Mouse (Mus musculus): Measurements from ENCODE around the gene Erg. TPM values are rescaled to one million over a fixed set of nuclear protein-coding genes. Genes with fewer than 3 reads are reported as not detected.

The Erg gene
- total and polyA plus RNA-seq, 3 experiments = 0.11 to 0.81 (median 0.34) TPM

GRCm38 (mm10) chr16:95552495-95552894 is 33.9 kb downstream of the Erg start:
- TF ChIP-seq SIN3A (IDR thresholded peaks at IDR 0.05; ENCODE audit: low read length) = no peak
- TF ChIP-seq CHD2 (IDR thresholded peaks at IDR 0.05; ENCODE audit: low read length) = no peak
- TF ChIP-seq MEF2A (IDR thresholded peaks at IDR 0.05; ENCODE audit: borderline replicate concordance, low read depth, low read length) = no peak
- no peak for TF ChIP-seq ZKSCAN1 (IDR thresholded peaks at IDR 0.05; ENCODE audit: borderline replicate concordance, low read depth, low read length)
- no peak for TF ChIP-seq BHLHE40 (IDR thresholded peaks at IDR 0.05; ENCODE audit: low read depth, low read length)
- TF ChIP-seq HCFC1 (IDR thresholded peaks at IDR 0.05; ENCODE audit: low read depth, low read length) = no peak
- no peak for TF ChIP-seq TCF12 (IDR thresholded peaks at IDR 0.05; ENCODE audit: low read depth, low read length)
- no peak for TF ChIP-seq ZMIZ1 (IDR thresholded peaks at IDR 0.05; ENCODE audit: low read depth, low read length)
- no peak for TF ChIP-seq USF2 (conservative IDR thresholded peaks at IDR 0.05; ENCODE audit: low read depth, low read length)
- TF ChIP-seq KAT2A (IDR thresholded peaks at IDR 0.05; ENCODE audit: insufficient replicate concordance, low read length) = no peak
- TF ChIP-seq MAZ (IDR thresholded peaks at IDR 0.05; ENCODE audit: low read depth, low read length) = no peak
- TF ChIP-seq POLR2AphosphoS2 (IDR thresholded peaks at IDR 0.05; ENCODE audit: low read depth, low read length) = no peak
- no peak for TF ChIP-seq MYC (IDR thresholded peaks at IDR 0.05; ENCODE audit: low read depth, low read length)
- no peak for TF ChIP-seq IRF4 (IDR thresholded peaks at IDR 0.05; ENCODE audit: low read depth, low read length)
- TF ChIP-seq JUND (conservative IDR thresholded peaks at IDR 0.05; ENCODE audit: low read depth, low read length) = no peak
- no peak for TF ChIP-seq ELF1 (IDR thresholded peaks at IDR 0.05; ENCODE audit: low read depth, low read length)
- no peak for TF ChIP-seq SMC3 (IDR thresholded peaks at IDR 0.05; ENCODE audit: low read depth, low read length)
- no peak for TF ChIP-seq POLR2A (IDR thresholded peaks at IDR 0.05; ENCODE audit: low read depth, low read length)
- Histone ChIP-seq H3K27me3 (replicated peaks) (no peaks in the 10 kb centered on the region), H3K4me1 (ENCODE audit: control insufficient read depth in 1 of 2, insufficient read depth in 2 of 2) (peaks cover 0 to 2% of the 10 kb centered on the region in 2 experiments; a peak in 2 of 4 replicates), H3K36me3 (replicated peaks in 1 of 2; ENCODE audit: control insufficient read depth in 1 of 2, insufficient read depth in 1 of 2, low read length in 1 of 2) (no peaks in the 10 kb centered on the region), H3K4me2 (ENCODE audit: insufficient read depth, low read depth, poor library complexity, severe bottlenecking) (no peak overlapping the region), H3K9me3 (replicated peaks; ENCODE audit: low read length) (no peaks in the 10 kb centered on the region), H3K9ac (ENCODE audit: insufficient read depth, low read depth) (no peak overlapping the region), H3K79me2 (replicated peaks; ENCODE audit: control insufficient read depth, extremely low read depth, insufficient read depth, poor library complexity, severe bottlenecking) (no peaks in the 10 kb centered on the region), H3K27ac (ENCODE audit: insufficient read depth, low read depth) (no peak overlapping the region), H3K4me3 (replicated peaks in 1 of 3; ENCODE audit: low read depth in 2 of 3, low read length in 2 of 3, poor library complexity in 1 of 3) (no peak overlapping the region)
- in situ Hi-C loops (cut with MboI; ENCODE audit: low pct_ligation_motif_present, low pct_unique_long_range_greater_than_20kb, low sequenced_read_pairs) (no loop called here), dilution Hi-C loops (cut with MboI; ENCODE audit: extremely low pct_ligation_motif_present, extremely low pct_unique_long_range_greater_than_20kb, low sequenced_read_pairs) (no loop called here)
- DNase-seq (ENCODE audit: extremely low read depth) = no peak

GRCm38 (mm10) chr16:95550496-95550895 is 35.9 kb downstream of the Erg start:
- no peak for DNase-seq (ENCODE audit: extremely low read depth)
- Histone ChIP-seq H3K36me3 (replicated peaks in 1 of 2; ENCODE audit: control insufficient read depth in 1 of 2, insufficient read depth in 1 of 2, low read length in 1 of 2) (no peaks in the 10 kb centered on the region), H3K4me3 (replicated peaks in 1 of 3; ENCODE audit: low read depth in 2 of 3, low read length in 2 of 3, poor library complexity in 1 of 3) (no peak overlapping the region), H3K27ac (ENCODE audit: insufficient read depth, low read depth) (no peak overlapping the region), H3K9ac (ENCODE audit: insufficient read depth, low read depth) (no peak overlapping the region), H3K4me1 (ENCODE audit: control insufficient read depth in 1 of 2, insufficient read depth in 2 of 2) (peaks cover 0 to 2% of the 10 kb centered on the region in 2 experiments; a peak in 2 of 4 replicates), H3K79me2 (replicated peaks; ENCODE audit: control insufficient read depth, extremely low read depth, insufficient read depth, poor library complexity, severe bottlenecking) (no peaks in the 10 kb centered on the region), H3K9me3 (replicated peaks; ENCODE audit: low read length) (no peaks in the 10 kb centered on the region), H3K4me2 (ENCODE audit: insufficient read depth, low read depth, poor library complexity, severe bottlenecking) (no peak overlapping the region), H3K27me3 (replicated peaks) (no peaks in the 10 kb centered on the region)
- in situ Hi-C loops (cut with MboI; ENCODE audit: low pct_ligation_motif_present, low pct_unique_long_range_greater_than_20kb, low sequenced_read_pairs) (no loop called here), dilution Hi-C loops (cut with MboI; ENCODE audit: extremely low pct_ligation_motif_present, extremely low pct_unique_long_range_greater_than_20kb, low sequenced_read_pairs) (no loop called here)
- no peak for TF ChIP-seq RAD21 (IDR thresholded peaks at IDR 0.05; ENCODE audit: low read depth, low read length)
- no peak for TF ChIP-seq TCF12 (IDR thresholded peaks at IDR 0.05; ENCODE audit: low read depth, low read length)
- TF ChIP-seq MAX (IDR thresholded peaks at IDR 0.05; ENCODE audit: low read length) = no peak
- no peak for TF ChIP-seq PAX5 (IDR thresholded peaks at IDR 0.05; ENCODE audit: low read length)
- TF ChIP-seq KAT2A (IDR thresholded peaks at IDR 0.05; ENCODE audit: insufficient replicate concordance, low read length) = no peak
- no peak for TF ChIP-seq SMC3 (IDR thresholded peaks at IDR 0.05; ENCODE audit: low read depth, low read length)
- TF ChIP-seq CHD2 (IDR thresholded peaks at IDR 0.05; ENCODE audit: low read length) = no peak
- no peak for TF ChIP-seq SIN3A (IDR thresholded peaks at IDR 0.05; ENCODE audit: low read length)
- TF ChIP-seq IRF4 (IDR thresholded peaks at IDR 0.05; ENCODE audit: low read depth, low read length) = no peak
- TF ChIP-seq ZC3H11A (IDR thresholded peaks at IDR 0.05; ENCODE audit: low read depth, low read length) = no peak
- TF ChIP-seq ETS1 (conservative IDR thresholded peaks at IDR 0.05; ENCODE audit: low read depth, low read length) = no peak
- no peak for TF ChIP-seq HCFC1 (IDR thresholded peaks at IDR 0.05; ENCODE audit: low read depth, low read length)
- no peak for TF ChIP-seq ELF1 (IDR thresholded peaks at IDR 0.05; ENCODE audit: low read depth, low read length)
